Mouse (Mus musculus): ENCODE data around the gene Fbxl17. TPM values are rescaled to one million over a fixed set of nuclear protein-coding genes. Genes with fewer than 3 reads are reported as not detected.

Gene Fbxl17
- polyA plus RNA-seq, 1 experiment from 2014 or later, result 4.3 TPM

DNA sequence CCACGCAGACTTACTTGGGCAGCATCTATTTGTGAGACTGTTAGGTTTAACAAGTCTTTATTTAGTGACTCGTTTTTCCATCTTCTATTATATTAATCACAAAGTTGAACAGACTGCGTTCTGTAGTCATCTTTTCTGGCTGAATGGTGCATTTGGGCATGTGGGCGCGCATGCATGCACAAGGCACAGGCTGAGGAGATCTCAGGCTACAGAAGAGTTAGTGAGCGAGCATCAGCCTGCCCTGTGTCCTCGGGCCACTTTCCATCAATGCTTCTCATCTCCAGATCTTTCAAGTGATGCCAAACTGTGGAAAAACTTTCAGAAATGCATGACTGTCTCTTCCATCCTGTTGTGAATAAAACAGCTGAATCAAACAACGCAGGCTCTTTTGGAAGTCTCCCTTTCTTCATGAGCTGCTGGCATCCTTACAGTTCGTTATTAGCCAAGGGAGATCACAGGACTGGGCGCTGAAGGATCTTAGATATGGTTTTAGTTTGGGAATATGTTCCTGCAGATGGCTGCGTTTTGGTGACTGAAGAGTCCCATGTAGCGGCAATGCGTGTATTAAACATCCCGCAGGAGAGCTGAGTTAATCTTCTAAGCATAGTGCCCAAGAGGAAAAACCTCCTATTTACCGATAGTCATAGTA, 442.0 kb downstream of the Fbxl17 start:
- Histone ChIP-seq H3K4me1 (replicated peaks; ENCODE audit: control insufficient read depth, insufficient read depth, low read length) (no peaks in the 10 kb centered on the region), H3K4me3 (ENCODE audit: low read depth, low read length) (no peak overlapping the region), H3K9ac (ENCODE audit: low read depth, low read length) (no peak overlapping the region), H3K9me3 (ENCODE audit: control insufficient read depth) (no peaks in the 10 kb centered on the region), H3K27me3 (replicated peaks; ENCODE audit: control insufficient read depth, insufficient read depth, low read length) (no peaks in the 10 kb centered on the region), H3K36me3 (ENCODE audit: control insufficient read depth, insufficient read depth) (0 out of 2 replicates have a peak, but pooled peaks cover 5% of the 10 kb centered on the region), H3K4me2 (replicated peaks; ENCODE audit: low read depth) (no peak overlapping the region), H3K27ac (ENCODE audit: low read depth, low read length) (no peak overlapping the region)
- no peak for ATAC-seq
- TF ChIP-seq CTCF (IDR thresholded peaks at IDR 0.05; ENCODE audit: low read depth), result no peak
- WGBS, result 95% methylated on average over 15 of the region's 15 CpGs

DNA sequence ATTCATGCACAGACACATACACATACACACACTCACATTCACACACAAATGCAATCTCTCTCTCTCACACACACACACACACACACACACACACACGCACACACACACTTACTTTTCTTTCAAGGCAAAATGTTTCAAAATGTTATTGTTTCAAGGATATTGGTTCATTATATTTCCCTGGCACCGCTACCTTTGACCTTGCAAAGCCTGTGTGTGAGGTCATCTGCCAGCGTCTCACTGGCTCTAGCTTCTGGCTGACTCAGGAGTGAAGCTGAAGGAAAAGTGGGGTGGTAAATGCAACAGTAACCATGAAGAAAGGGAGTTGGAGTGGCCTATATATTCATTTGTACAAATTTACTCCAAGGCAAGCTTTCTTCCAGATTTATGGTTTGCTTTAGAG, 442.8 kb downstream of the Fbxl17 start:
- H3K9me3 ChIP-seq (ENCODE audit: control insufficient read depth), result no peaks in the 10 kb centered on the region
- 0 out of 2 replicates have a peak, but pooled peaks cover 5% of the 10 kb centered on the region for H3K36me3 ChIP-seq (ENCODE audit: control insufficient read depth, insufficient read depth)
- no peak for TF ChIP-seq CTCF (IDR thresholded peaks at IDR 0.05; ENCODE audit: low read depth)
- H3K4me2 ChIP-seq (replicated peaks; ENCODE audit: low read depth), result no peak overlapping the region
- no peaks in the 10 kb centered on the region for H3K4me1 ChIP-seq (replicated peaks; ENCODE audit: control insufficient read depth, insufficient read depth, low read length)
- no peak overlapping the region for H3K9ac ChIP-seq (ENCODE audit: low read depth, low read length)
- no peak overlapping the region for H3K27ac ChIP-seq (ENCODE audit: low read depth, low read length)
- WGBS, result 79% methylated on average over 3 of the region's 3 CpGs
- no peaks in the 10 kb centered on the region for H3K27me3 ChIP-seq (replicated peaks; ENCODE audit: control insufficient read depth, insufficient read depth, low read length)
- ATAC-seq, result no peak
- H3K4me3 ChIP-seq (ENCODE audit: low read depth, low read length), result no peak overlapping the region

DNA sequence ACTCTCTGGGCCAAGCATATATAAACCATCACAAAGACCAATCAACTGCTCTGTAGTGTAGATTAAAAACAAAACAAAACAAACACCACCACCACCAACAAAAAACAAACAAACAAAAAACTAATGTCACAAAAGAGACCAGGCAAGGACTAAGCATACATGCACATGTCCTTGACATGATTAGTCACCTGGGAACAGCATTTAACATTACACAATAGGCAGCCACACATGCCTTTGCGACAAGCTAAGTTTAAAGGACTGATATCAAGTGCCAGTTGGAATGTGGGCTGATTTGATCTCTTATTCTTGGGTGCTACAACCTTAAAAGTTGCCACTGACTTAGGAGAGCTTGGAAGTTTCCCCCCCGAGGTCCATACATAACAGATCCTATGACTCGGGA, 446.5 kb downstream of the Fbxl17 start:
- Histone ChIP-seq H3K4me1 (replicated peaks; ENCODE audit: control insufficient read depth, insufficient read depth, low read length) (no peaks in the 10 kb centered on the region), H3K4me3 (ENCODE audit: low read depth, low read length) (no peak overlapping the region), H3K36me3 (ENCODE audit: control insufficient read depth, insufficient read depth) (0 out of 2 replicates have a peak, but pooled peaks cover 5% of the 10 kb centered on the region), H3K4me2 (replicated peaks; ENCODE audit: low read depth) (no peak overlapping the region), H3K27me3 (replicated peaks; ENCODE audit: control insufficient read depth, insufficient read depth, low read length) (no peaks in the 10 kb centered on the region), H3K9ac (ENCODE audit: low read depth, low read length) (no peak overlapping the region), H3K9me3 (ENCODE audit: control insufficient read depth) (no peaks in the 10 kb centered on the region), H3K27ac (ENCODE audit: low read depth, low read length) (no peak overlapping the region)
- no peak for ATAC-seq
- 83% methylated on average over 3 of the region's 3 CpGs for WGBS
- TF ChIP-seq CTCF (IDR thresholded peaks at IDR 0.05; ENCODE audit: low read depth), result no peak

DNA sequence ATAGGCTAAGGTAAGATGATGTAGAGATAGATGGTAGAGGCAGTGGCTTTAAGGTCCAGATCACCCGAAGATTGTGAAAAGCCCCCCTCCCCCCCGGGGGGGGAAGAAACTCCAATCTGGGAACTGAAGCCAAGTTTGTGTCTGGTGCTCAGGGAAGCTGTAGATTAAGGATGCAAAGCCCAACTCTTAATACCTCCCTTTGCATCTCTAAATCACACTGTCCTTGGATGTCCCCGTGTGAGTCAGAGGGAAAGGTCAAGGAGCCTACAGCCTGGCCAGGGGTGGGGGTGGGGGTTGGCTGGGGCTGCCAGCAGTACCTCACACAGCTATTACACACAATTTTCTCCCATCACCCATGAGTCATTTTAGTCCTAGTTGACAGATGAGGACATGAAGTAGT, 453.4 kb downstream of the Fbxl17 start:
- ATAC-seq, result no peak
- Histone ChIP-seq H3K4me2 (replicated peaks; ENCODE audit: low read depth) (no peak overlapping the region), H3K9me3 (ENCODE audit: control insufficient read depth) (no peaks in the 10 kb centered on the region), H3K36me3 (ENCODE audit: control insufficient read depth, insufficient read depth) (no peaks in the 10 kb centered on the region), H3K9ac (ENCODE audit: low read depth, low read length) (no peak overlapping the region), H3K27ac (ENCODE audit: low read depth, low read length) (no peak overlapping the region), H3K27me3 (replicated peaks; ENCODE audit: control insufficient read depth, insufficient read depth, low read length) (no peaks in the 10 kb centered on the region), H3K4me1 (replicated peaks; ENCODE audit: control insufficient read depth, insufficient read depth, low read length) (no peaks in the 10 kb centered on the region), H3K4me3 (ENCODE audit: low read depth, low read length) (no peak overlapping the region)
- 60% methylated on average over 3 of the region's 3 CpGs for WGBS
- no peak for TF ChIP-seq CTCF (IDR thresholded peaks at IDR 0.05; ENCODE audit: low read depth)

DNA sequence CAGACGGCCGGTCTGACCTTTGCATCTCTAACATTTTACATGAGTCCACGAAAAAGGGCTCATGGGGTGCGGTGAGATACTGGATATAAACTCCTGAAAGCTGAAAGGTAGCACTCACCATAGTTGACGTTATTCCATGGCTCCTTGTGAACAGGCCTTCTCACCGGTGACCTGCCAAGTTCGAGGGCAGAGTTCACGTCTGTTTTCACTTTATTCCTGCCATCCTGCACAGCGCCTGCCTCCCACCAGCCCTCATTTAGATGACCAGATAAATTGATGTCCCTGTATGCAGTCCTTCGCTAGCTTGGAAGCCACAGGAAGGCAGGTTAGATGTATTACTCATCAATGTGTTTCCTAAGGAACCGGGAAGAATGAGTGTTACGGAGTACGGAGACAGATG, 454.5 kb downstream of the Fbxl17 start:
- no peak overlapping the region for H3K27ac ChIP-seq (ENCODE audit: low read depth, low read length)
- no peak for TF ChIP-seq CTCF (IDR thresholded peaks at IDR 0.05; ENCODE audit: low read depth)
- H3K36me3 ChIP-seq (ENCODE audit: control insufficient read depth, insufficient read depth), result no peaks in the 10 kb centered on the region
- no peak for ATAC-seq
- H3K27me3 ChIP-seq (replicated peaks; ENCODE audit: control insufficient read depth, insufficient read depth, low read length), result no peaks in the 10 kb centered on the region
- no peak overlapping the region for H3K4me2 ChIP-seq (replicated peaks; ENCODE audit: low read depth)
- no peaks in the 10 kb centered on the region for H3K4me1 ChIP-seq (replicated peaks; ENCODE audit: control insufficient read depth, insufficient read depth, low read length)
- H3K9ac ChIP-seq (ENCODE audit: low read depth, low read length), result no peak overlapping the region
- no peak overlapping the region for H3K4me3 ChIP-seq (ENCODE audit: low read depth, low read length)
- no peaks in the 10 kb centered on the region for H3K9me3 ChIP-seq (ENCODE audit: control insufficient read depth)
- 82% methylated on average over 13 of the region's 13 CpGs for WGBS

DNA sequence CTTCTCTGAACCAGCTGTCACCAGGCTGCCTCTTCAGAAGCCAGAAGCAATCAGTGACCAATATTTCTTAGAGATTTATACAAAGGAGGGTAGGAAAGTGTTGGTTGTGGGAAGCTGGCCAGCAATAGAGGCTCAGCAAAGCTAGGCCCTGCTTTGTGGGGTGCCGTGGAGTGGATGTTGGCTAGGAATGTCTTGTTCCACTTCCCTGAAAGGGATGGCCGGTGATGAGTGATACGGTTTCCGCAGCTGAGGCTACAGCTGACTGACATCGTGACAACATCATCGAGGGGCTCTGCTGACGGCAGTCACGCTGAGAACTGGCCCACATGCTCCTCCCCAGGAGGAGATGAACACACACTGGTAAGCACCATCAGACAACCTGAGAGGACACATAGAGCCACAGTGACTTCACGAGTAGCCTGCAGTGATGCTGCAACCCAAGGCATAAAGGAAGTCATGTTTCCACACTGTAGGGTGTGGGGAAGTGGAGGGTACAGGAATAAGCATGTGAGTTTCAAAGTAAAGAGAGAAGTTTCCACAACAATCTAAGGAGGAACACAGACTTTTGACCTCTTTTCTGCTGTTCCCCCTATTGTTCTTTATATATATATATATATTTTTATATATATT, 456.7 kb downstream of the Fbxl17 start:
- no peak for ATAC-seq
- Histone ChIP-seq H3K9ac (ENCODE audit: low read depth, low read length) (no peak overlapping the region), H3K4me2 (replicated peaks; ENCODE audit: low read depth) (no peak overlapping the region), H3K27ac (ENCODE audit: low read depth, low read length) (no peak overlapping the region), H3K36me3 (ENCODE audit: control insufficient read depth, insufficient read depth) (no peaks in the 10 kb centered on the region), H3K4me3 (ENCODE audit: low read depth, low read length) (no peak overlapping the region), H3K4me1 (replicated peaks; ENCODE audit: control insufficient read depth, insufficient read depth, low read length) (no peaks in the 10 kb centered on the region), H3K9me3 (ENCODE audit: control insufficient read depth) (no peaks in the 10 kb centered on the region), H3K27me3 (replicated peaks; ENCODE audit: control insufficient read depth, insufficient read depth, low read length) (no peaks in the 10 kb centered on the region)
- TF ChIP-seq CTCF (IDR thresholded peaks at IDR 0.05; ENCODE audit: low read depth), result no peak
- WGBS, result 87% methylated on average over 9 of the region's 9 CpGs

Data from intestine, postnatal 0 days (tissue).